Mouse (Mus musculus) frontal cortex, adult (tissue): Measurements from ENCODE around the gene Nr3c2.

Experiments used
- ATAC-seq: cut with Nextera tagmentation; 2 replicates; pipeline ENCODE4 v1.9.2; 2017; ENCODE audit warnings: mild to moderate bottlenecking, moderate library complexity, mixed read lengths; ENCODE audit not compliant: low TSS enrichment

The Nr3c2 gene

GRCm38 (mm10) chr8:77169757-77170438 lies 270.7 kb downstream of the Nr3c2 start:
- no peak for ATAC-seq

- ATAC-seq: no peak
Measured at GRCm38 (mm10) chr8:77170439-77170759, 271.2 kb downstream of the Nr3c2 start.

GRCm38 (mm10) chr8:77173075-77173657 lies 273.9 kb downstream of the Nr3c2 start:
- ATAC-seq: peak; percentile 90

GRCm38 (mm10) chr8:77173736-77174135 lies 274.5 kb downstream of the Nr3c2 start:
- ATAC-seq: peak; percentile 50; the same call in 1 of the 2 replicates

- no peak for ATAC-seq
Measured at GRCm38 (mm10) chr8:77175471-77175870, 276.2 kb downstream of the Nr3c2 start.

- ATAC-seq: no peak
Measured at GRCm38 (mm10) chr8:77176343-77176742, 277.1 kb downstream of the Nr3c2 start.

- ATAC-seq: no peak
Measured at GRCm38 (mm10) chr8:77185816-77186215, 286.6 kb downstream of the Nr3c2 start.

- ATAC-seq: 0 out of 2 replicates have a peak, but pooled peaks have one; percentile 25
Measured at GRCm38 (mm10) chr8:77186914-77187536, 287.8 kb downstream of the Nr3c2 start.

GRCm38 (mm10) chr8:77187748-77188147 lies 288.5 kb downstream of the Nr3c2 start:
- ATAC-seq: no peak

GRCm38 (mm10) chr8:77188298-77188697 lies 289.1 kb downstream of the Nr3c2 start:
- no peak for ATAC-seq

- peak; percentile 93 for ATAC-seq
Measured at GRCm38 (mm10) chr8:77189318-77189717, 290.1 kb downstream of the Nr3c2 start.

- ATAC-seq: no peak
Measured at GRCm38 (mm10) chr8:77190393-77190792, 291.2 kb downstream of the Nr3c2 start.

GRCm38 (mm10) chr8:77209297-77209696 lies 310.1 kb downstream of the Nr3c2 start:
- no peak for ATAC-seq

GRCm38 (mm10) chr8:77213893-77214464 lies 314.7 kb downstream of the Nr3c2 start:
- ATAC-seq: no peak

- no peak for ATAC-seq
Measured at GRCm38 (mm10) chr8:77214665-77215064, 315.4 kb downstream of the Nr3c2 start.

- ATAC-seq: no peak
Measured at GRCm38 (mm10) chr8:77215191-77215590, 315.9 kb downstream of the Nr3c2 start.

GRCm38 (mm10) chr8:77223123-77223522 lies 323.9 kb downstream of the Nr3c2 start:
- no peak for ATAC-seq

- ATAC-seq: no peak
Measured at GRCm38 (mm10) chr8:77227742-77228141, 328.5 kb downstream of the Nr3c2 start.

- ATAC-seq: no peak
Measured at GRCm38 (mm10) chr8:77228688-77229087, 329.4 kb downstream of the Nr3c2 start.

- no peak for ATAC-seq
Measured at GRCm38 (mm10) chr8:77231211-77231610, 332.0 kb downstream of the Nr3c2 start.

- 0 out of 2 replicates have a peak, but pooled peaks have one; percentile 14 for ATAC-seq
Measured at GRCm38 (mm10) chr8:77231834-77232233, 332.6 kb downstream of the Nr3c2 start.

- ATAC-seq: 0 out of 2 replicates have a peak, but pooled peaks have one; percentile 20
Measured at GRCm38 (mm10) chr8:77232411-77232810, 333.2 kb downstream of the Nr3c2 start.

- ATAC-seq: peak; percentile 32; the same call in 1 of the 2 replicates
Measured at GRCm38 (mm10) chr8:77236701-77237100, 337.5 kb downstream of the Nr3c2 start.
